Mouse (Mus musculus) kidney, postnatal 0 days (tissue): ENCODE data around the gene Cntrl. TPM values are rescaled to one million over a fixed set of nuclear protein-coding genes. Genes with fewer than 3 reads are reported as not detected.

Experiments used
- ATAC-seq: fragments of 200-750 bp; cut with Nextera tagmentation; replicated peaks from 2 replicates; pipeline ENCODE4 v1.8.0; 2017; ENCODE audit warnings: low read depth, moderate number of reproducible peaks, moderate TSS enrichment, moderate library complexity; ENCODE audit not compliant: low FRiP score
- DNase-seq: peaks from one replicate; pipeline ENCODE4 v3.0.0-alpha.2; 2016; ENCODE audit warnings: low spot score
- H3K27ac ChIP-seq: fragments of 300-500 bp; sonication (generic); 2 replicates; pipeline ENCODE4 v1.5.1; 2014; ENCODE audit warnings: mild to moderate bottlenecking
- H3K27me3 ChIP-seq: fragments of 300-500 bp; sonication (generic); 2 replicates; pipeline ENCODE4 v1.6.1; 2014; ENCODE audit warnings: low read length, mixed read lengths; ENCODE audit not compliant: insufficient read depth
- H3K36me3 ChIP-seq: fragments of 300-500 bp; sonication (generic); 2 replicates; pipeline ENCODE4 v1.6.1; 2014; ENCODE audit warnings: low read length, mixed read lengths; ENCODE audit not compliant: insufficient read depth
- H3K4me1 ChIP-seq: fragments of 300-500 bp; sonication (generic); replicated peaks from 2 replicates; pipeline ENCODE4 v1.6.1; 2014; ENCODE audit warnings: antibody characterized with exemption, low read length, mixed read lengths; ENCODE audit not compliant: insufficient read depth
- H3K4me2 ChIP-seq: fragments of 300-500 bp; sonication (generic); 2 replicates; pipeline ENCODE4 v1.6.1; 2014; ENCODE audit warnings: mild to moderate bottlenecking, low read length, moderate library complexity, mixed read lengths
- H3K4me3 ChIP-seq: fragments of 300-500 bp; sonication (generic); replicated peaks from 2 replicates; pipeline ENCODE4 v1.5.1; 2014; ENCODE audit warnings: low read depth, low read length
- H3K9ac ChIP-seq: fragments of 300-500 bp; sonication (generic); 2 replicates; pipeline ENCODE4 v1.6.1; 2014; ENCODE audit warnings: low read depth, low read length
- H3K9me3 ChIP-seq: fragments of 300-500 bp; sonication (generic); replicated peaks from 2 replicates; pipeline ENCODE4 v1.6.1; 2016; ENCODE audit warnings: low read length, inconsistent platforms, mixed read lengths
- CTCF ChIP-seq: IDR thresholded peaks from 2 replicates; pipeline ENCODE4 v1.5.1; 2016; ENCODE audit warnings: antibody characterized with exemption, low read depth, mild to moderate bottlenecking, moderate library complexity
- WGBS: fragments of 180-500 bp; shearing (Covaris S2); extraction: QIAGEN DNeasy Blood & Tissue Kit; methylation state at CpG from one replicate; pipeline ENCODE4 v1.1.7; 2014; 5-methylcytosine and 5-hydroxymethylcytosine counted together
- polyA plus RNA-seq: library from polyadenylated mRNA; unstranded; fragments of >200 nt; fragmentation: Nextera tagmentation; extraction: Ambion mirVana; gene quantifications from 2 replicates; pipeline ENCODE4 v1.2.1, GENCODE M21; 2015

Gene Cntrl
- polyA plus RNA-seq, 1 experiment from 2014 or later, result 16.3 TPM

DNA sequence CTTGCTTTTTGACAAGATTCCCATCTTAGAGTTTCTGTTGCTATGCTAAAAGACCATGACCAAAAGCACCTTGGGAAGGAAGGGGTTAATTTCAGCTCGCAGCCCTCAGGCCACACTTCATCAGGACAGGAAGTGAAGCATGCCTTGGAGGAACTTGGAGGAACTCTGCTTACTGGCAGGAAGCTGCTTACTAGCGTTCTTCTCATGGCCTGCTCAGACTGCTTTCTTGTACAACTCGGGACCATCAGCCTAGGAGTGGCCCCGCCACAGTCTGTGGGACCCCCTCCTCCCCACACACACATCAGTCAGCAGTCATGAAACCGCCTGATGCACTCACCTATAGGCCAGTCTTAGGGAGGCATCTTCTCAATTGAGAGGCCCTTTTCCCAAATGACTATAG, 64.8 kb downstream of the Cntrl start:
- Histone ChIP-seq H3K4me2 (no peak overlapping the region), H3K27ac (peak overlapping the region; percentile 44; the same call in 1 of the 2 replicates), H3K4me1 (peaks cover 5% of the 10 kb centered on the region; the same call in 1 of the 2 replicates), H3K36me3 (peaks cover 30% of the 10 kb centered on the region), H3K4me3 (no peak overlapping the region), H3K9ac (no peak overlapping the region), H3K27me3 (no peaks in the 10 kb centered on the region), H3K9me3 (no peaks in the 10 kb centered on the region)
- ATAC-seq (no peak), DNase-seq (peak; percentile 55)
- TF ChIP-seq CTCF, result no peak
- WGBS, result 33% methylated on average over 5 of the region's 5 CpGs

- DNase-seq, result no peak
- H3K4me1 ChIP-seq, result peaks cover 5% of the 10 kb centered on the region; the same call in 1 of the 2 replicates
- 86% methylated on average over 12 of the region's 12 CpGs for WGBS
- ATAC-seq, result no peak
- H3K4me2 ChIP-seq, result no peak overlapping the region
- no peaks in the 10 kb centered on the region for H3K27me3 ChIP-seq
- no peak overlapping the region for H3K9ac ChIP-seq
- peaks cover 24% of the 10 kb centered on the region for H3K36me3 ChIP-seq
- no peak overlapping the region for H3K4me3 ChIP-seq
- H3K27ac ChIP-seq, result no peak overlapping the region
- no peak for TF ChIP-seq CTCF
- H3K9me3 ChIP-seq, result no peaks in the 10 kb centered on the region
Observed at GRCm38 (mm10) chr2:35175281-35176065, 66.2 kb downstream of the Cntrl start.

DNA sequence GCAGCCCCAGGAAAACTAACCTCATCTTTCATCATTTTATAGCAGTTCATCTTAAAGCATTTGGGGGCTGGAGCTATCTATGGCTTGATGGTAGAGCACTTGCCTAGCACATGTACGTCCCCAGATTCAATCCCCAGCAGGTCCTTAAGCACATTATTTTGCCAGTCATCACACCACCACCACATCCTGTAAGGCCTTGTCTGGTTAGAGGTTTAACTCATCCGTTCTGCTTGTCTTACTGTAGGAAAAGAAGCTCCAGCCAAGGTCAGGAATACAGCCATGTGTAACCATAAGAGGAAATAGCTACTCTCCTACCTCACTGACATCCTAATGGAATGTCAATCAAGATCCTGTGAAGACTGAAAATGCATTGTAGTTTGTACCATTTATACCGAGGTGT, 68.9 kb downstream of the Cntrl start:
- WGBS, result 83% methylated on average over 3 of the region's 3 CpGs
- DNase-seq (no peak), ATAC-seq (no peak)
- Histone ChIP-seq H3K27me3 (no peaks in the 10 kb centered on the region), H3K4me3 (no peak overlapping the region), H3K9ac (no peak overlapping the region), H3K9me3 (no peaks in the 10 kb centered on the region), H3K36me3 (peaks cover 26% of the 10 kb centered on the region), H3K4me2 (no peak overlapping the region), H3K27ac (no peak overlapping the region), H3K4me1 (peaks cover 5% of the 10 kb centered on the region; the same call in 1 of the 2 replicates)
- TF ChIP-seq CTCF, result no peak

- DNase-seq (no peak), ATAC-seq (no peak)
- no peaks in the 10 kb centered on the region for H3K4me1 ChIP-seq
- no peak overlapping the region for H3K4me2 ChIP-seq
- no peaks in the 10 kb centered on the region for H3K27me3 ChIP-seq
- H3K4me3 ChIP-seq, result no peak overlapping the region
- H3K27ac ChIP-seq, result no peak overlapping the region
- no peak overlapping the region for H3K9ac ChIP-seq
- H3K9me3 ChIP-seq, result no peaks in the 10 kb centered on the region
- WGBS, result 69% methylated on average over 6 of the region's 6 CpGs
- no peak for TF ChIP-seq CTCF
- H3K36me3 ChIP-seq, result peaks cover 27% of the 10 kb centered on the region
Observed at GRCm38 (mm10) chr2:35183115-35183673, 73.9 kb downstream of the Cntrl start.

GRCm38 (mm10) chr2:35188929-35189328, 79.6 kb downstream of the Cntrl start:
- Histone ChIP-seq H3K36me3 (peaks cover 20% of the 10 kb centered on the region; the same call in 1 of the 2 replicates), H3K4me3 (no peak overlapping the region), H3K4me2 (no peak overlapping the region), H3K9ac (no peak overlapping the region), H3K27ac (no peak overlapping the region), H3K4me1 (no peaks in the 10 kb centered on the region), H3K9me3 (no peaks in the 10 kb centered on the region), H3K27me3 (no peaks in the 10 kb centered on the region)
- no peak for ATAC-seq
- 83% methylated on average over 5 of the region's 5 CpGs for WGBS
- TF ChIP-seq CTCF, result no peak
- no peak for DNase-seq

GRCm38 (mm10) chr2:35193976-35194375, 84.7 kb downstream of the Cntrl start:
- ATAC-seq (no peak), DNase-seq (no peak)
- Histone ChIP-seq H3K27me3 (no peaks in the 10 kb centered on the region), H3K9ac (no peak overlapping the region), H3K4me3 (no peak overlapping the region), H3K27ac (no peak overlapping the region), H3K9me3 (no peaks in the 10 kb centered on the region), H3K4me2 (no peak overlapping the region), H3K4me1 (peaks cover 5% of the 10 kb centered on the region; the same call in 1 of the 2 replicates), H3K36me3 (peaks cover 7% of the 10 kb centered on the region; the same call in 1 of the 2 replicates)
- WGBS, result 86% methylated on average over 1 of the region's 1 CpGs
- TF ChIP-seq CTCF, result no peak
